Mouse (Mus musculus) erythroblast, embryonic 14.5 days (primary cell): Measurements from ENCODE around the gene Misp.

Experiments
- GATA1 ChIP-seq: IDR thresholded peaks from 2 replicates; pipeline ENCODE4 v1.6.1; 2012; ENCODE audit warnings: low read length, inconsistent platforms, mixed read lengths
- TAL1 ChIP-seq: IDR thresholded peaks from 3 replicates; pipeline ENCODE4 v1.6.1; 2012; ENCODE audit warnings: low read length, inconsistent platforms, mixed read lengths

GRCm38 (mm10) chr10:79823011-79823410, 2.2 kb downstream of the Misp start:
- TF ChIP-seq GATA1 (no peak), TAL1 (no peak)
